Mouse (Mus musculus) thymus, adult 2 months (tissue): ENCODE data around the gene Rin1. TPM values are rescaled to one million over a fixed set of nuclear protein-coding genes. Genes with fewer than 3 reads are reported as not detected.

Source experiments
- DNase-seq: peaks from one replicate; pipeline ENCODE4 v3.0.0; 2021
- H3K27ac ChIP-seq: fragments of 200-500 bp; 2 replicates; pipeline ENCODE4 v1.5.1; 2012; ENCODE audit warnings: low read length, control low read depth; ENCODE audit not compliant: control insufficient read depth, insufficient read depth
- H3K27me3 ChIP-seq: fragments of 200-500 bp; 2 replicates; pipeline ENCODE4 v1.6.1; 2012; ENCODE audit warnings: mild to moderate bottlenecking, low read length, moderate library complexity, mixed read lengths; ENCODE audit not compliant: control insufficient read depth, insufficient read depth
- H3K36me3 ChIP-seq: fragments of 200-500 bp; 2 replicates; pipeline ENCODE4 v1.6.1; 2012; ENCODE audit warnings: mild to moderate bottlenecking, low read length, moderate library complexity; ENCODE audit not compliant: control insufficient read depth, insufficient read depth
- H3K4me1 ChIP-seq: fragments of 200-500 bp; replicated peaks from 2 replicates; pipeline ENCODE4 v1.6.1; 2012; ENCODE audit warnings: low read length; ENCODE audit not compliant: control insufficient read depth, insufficient read depth
- H3K4me3 ChIP-seq: fragments of 200-500 bp; 2 replicates; pipeline ENCODE4 v1.5.1; 2012; ENCODE audit warnings: mild to moderate bottlenecking, low read length, control low read depth, moderate library complexity; ENCODE audit not compliant: control insufficient read depth, insufficient read depth
- CTCF ChIP-seq: fragments of 200-500 bp; IDR thresholded peaks from 2 replicates; pipeline ENCODE4 v1.5.1; 2012; ENCODE audit warnings: mild to moderate bottlenecking, control low read depth, low read length, moderate library complexity, borderline replicate concordance; ENCODE audit not compliant: control insufficient read depth, poor library complexity, insufficient read depth; ENCODE audit errors: extremely low read depth
- POLR2A ChIP-seq: fragments of 200-500 bp; IDR thresholded peaks from 2 replicates; pipeline ENCODE4 v1.6.1; 2012; ENCODE audit warnings: mild to moderate bottlenecking, low read length, control low read depth, moderate library complexity; ENCODE audit not compliant: control insufficient read depth, poor library complexity, insufficient read depth; ENCODE audit errors: extremely low read depth
- WGBS: fragments of 180-500 bp; shearing (Covaris S2); methylation state at CpG from one replicate; pipeline ENCODE4 v1.1.7; 2018; 5-methylcytosine and 5-hydroxymethylcytosine counted together
- polyA plus RNA-seq: library from polyadenylated mRNA; depleted of rRNA; stranded (reverse); fragments of >200 nt; gene quantifications from 2 replicates; pipeline ENCODE4 v1.2.3, GENCODE M21; 2012

The Rin1 gene
- polyA plus RNA-seq, 1 experiment: 7.1 TPM

DNA sequence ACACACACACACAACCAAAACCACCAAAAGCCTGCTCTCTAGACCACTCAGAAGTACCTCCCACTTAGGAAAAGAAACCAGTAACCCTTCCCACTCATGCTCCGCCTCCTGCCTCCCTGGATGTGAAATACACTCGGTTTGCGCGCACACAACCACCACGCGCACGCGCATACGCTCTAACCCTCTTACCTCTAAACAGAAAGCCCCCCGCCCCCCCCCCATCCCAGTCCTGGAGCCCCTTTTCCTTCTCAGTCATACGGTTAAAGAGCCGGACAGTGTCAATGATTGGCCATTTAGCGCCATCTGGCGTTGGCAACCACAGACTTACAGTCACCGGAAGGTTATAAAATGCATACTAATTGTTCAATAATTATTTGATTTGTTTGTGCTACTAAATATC lies 22.7 kb downstream of the Rin1 start:
- no peak overlapping the region for H3K27ac ChIP-seq
- H3K4me1 ChIP-seq: peaks cover 11% of the 10 kb centered on the region
- TF ChIP-seq POLR2A: no peak
- TF ChIP-seq CTCF: no peak
- peak; percentile 29 for DNase-seq
- WGBS: 2% methylated on average over 15 of the region's 15 CpGs
- H3K4me3 ChIP-seq: no peak overlapping the region
- peaks cover 20% of the 10 kb centered on the region for H3K27me3 ChIP-seq
- no peaks in the 10 kb centered on the region for H3K36me3 ChIP-seq

DNA sequence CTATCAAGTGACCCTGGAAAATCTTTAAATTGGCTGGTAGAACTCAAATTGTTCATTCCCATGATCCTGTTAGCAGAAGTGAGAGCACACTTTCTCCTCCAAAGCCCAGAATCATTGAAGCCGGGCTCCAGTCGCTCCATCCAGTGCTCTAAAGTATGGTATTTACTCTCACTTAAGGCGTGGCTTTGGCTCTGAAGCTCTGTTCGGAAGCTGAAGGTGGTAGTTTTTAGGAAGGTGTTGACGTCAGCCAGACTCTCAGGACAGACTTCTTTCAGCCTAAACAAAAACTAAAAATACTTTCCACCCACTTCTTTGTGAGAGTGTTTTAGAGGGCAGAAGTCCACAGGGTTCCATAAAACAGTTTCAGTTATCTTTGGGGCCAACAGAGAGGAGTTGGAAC lies 23.2 kb downstream of the Rin1 start:
- Histone ChIP-seq H3K4me3 (no peak overlapping the region), H3K27ac (no peak overlapping the region), H3K27me3 (peaks cover 16% of the 10 kb centered on the region), H3K36me3 (no peaks in the 10 kb centered on the region), H3K4me1 (peaks cover 11% of the 10 kb centered on the region)
- WGBS: 35% methylated on average over 5 of the region's 5 CpGs
- DNase-seq: no peak
- no peak for TF ChIP-seq CTCF
- no peak for TF ChIP-seq POLR2A

DNA sequence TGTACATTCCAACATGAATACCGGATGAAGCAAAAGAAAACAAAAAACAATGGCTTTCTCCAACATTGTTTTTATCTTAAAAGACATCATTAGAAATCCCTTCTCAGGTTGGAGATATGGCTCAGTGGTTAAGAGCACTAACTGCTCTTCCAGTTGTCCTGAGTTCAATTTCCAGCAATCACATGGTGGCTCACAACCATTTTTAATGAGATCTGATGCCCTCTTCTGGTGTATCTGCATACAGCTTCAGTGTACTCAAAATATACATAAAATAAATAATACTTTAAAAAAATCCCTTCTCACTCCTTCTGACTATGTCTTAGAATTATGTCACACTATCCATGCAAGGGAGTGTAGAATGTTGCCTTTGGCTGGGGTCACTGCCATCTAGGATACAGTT lies 29.0 kb downstream of the Rin1 start:
- no peaks in the 10 kb centered on the region for H3K36me3 ChIP-seq
- H3K27me3 ChIP-seq: peaks cover 6% of the 10 kb centered on the region; the same call in 1 of the 2 replicates
- TF ChIP-seq POLR2A (no peak), CTCF (no peak)
- 91% methylated on average over 1 of the region's 1 CpGs for WGBS
- H3K27ac ChIP-seq: no peak overlapping the region
- H3K4me1 ChIP-seq: no peaks in the 10 kb centered on the region
- H3K4me3 ChIP-seq: no peak overlapping the region
- no peak for DNase-seq

DNA sequence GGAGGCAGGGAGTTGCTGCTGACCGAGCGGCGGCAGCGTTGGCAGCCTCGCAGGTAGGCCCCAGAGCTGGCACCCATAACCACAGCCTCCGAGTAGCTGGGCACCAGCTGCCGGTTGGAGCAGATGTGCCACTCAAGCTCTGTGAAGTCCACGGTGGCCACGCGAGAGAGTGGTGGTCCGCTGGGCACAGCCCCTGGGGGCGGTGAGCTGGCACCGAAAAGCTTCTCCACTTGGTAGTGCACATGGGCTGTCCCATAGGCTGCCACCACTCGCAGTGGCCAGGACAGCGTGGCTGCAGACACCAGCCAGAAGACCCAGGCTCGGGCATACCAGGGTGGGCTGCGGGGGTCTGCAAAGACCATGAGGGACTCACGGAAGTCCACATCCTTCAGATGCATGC lies 31.7 kb downstream of the Rin1 start:
- H3K36me3 ChIP-seq: no peaks in the 10 kb centered on the region
- no peak for DNase-seq
- no peak overlapping the region for H3K27ac ChIP-seq
- TF ChIP-seq CTCF (no peak), POLR2A (no peak)
- no peak overlapping the region for H3K4me3 ChIP-seq
- peaks cover 8% of the 10 kb centered on the region for H3K4me1 ChIP-seq
- H3K27me3 ChIP-seq: peaks cover 15% of the 10 kb centered on the region; the same call in 1 of the 2 replicates
- WGBS: 59% methylated on average over 18 of the region's 18 CpGs

DNA sequence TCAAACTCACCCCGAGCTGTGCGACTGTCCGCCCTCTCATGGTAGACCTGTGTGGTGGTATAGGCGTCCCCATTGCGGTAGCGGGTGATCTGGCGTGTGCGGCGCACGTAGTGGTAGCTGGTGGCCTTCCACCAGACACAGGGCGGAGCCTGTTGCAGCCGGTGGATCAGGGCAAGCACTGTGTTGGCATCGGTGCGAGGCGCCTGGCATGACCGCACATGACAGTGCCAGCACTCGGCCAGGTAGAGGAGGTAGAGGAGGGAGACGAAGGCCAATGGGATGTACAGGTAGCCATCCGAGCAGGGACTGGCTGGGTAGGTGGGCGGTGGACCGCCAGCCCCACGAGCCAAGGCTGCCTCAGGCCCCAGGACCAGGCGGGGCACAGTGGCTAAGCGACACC lies 32.3 kb downstream of the Rin1 start:
- H3K36me3 ChIP-seq: no peaks in the 10 kb centered on the region
- H3K4me1 ChIP-seq: peaks cover 13% of the 10 kb centered on the region
- 70% methylated on average over 24 of the region's 24 CpGs for WGBS
- TF ChIP-seq CTCF: no peak
- TF ChIP-seq POLR2A: no peak
- no peak for DNase-seq
- peaks cover 15% of the 10 kb centered on the region; the same call in 1 of the 2 replicates for H3K27me3 ChIP-seq
- H3K27ac ChIP-seq: no peak overlapping the region
- no peak overlapping the region for H3K4me3 ChIP-seq

DNA sequence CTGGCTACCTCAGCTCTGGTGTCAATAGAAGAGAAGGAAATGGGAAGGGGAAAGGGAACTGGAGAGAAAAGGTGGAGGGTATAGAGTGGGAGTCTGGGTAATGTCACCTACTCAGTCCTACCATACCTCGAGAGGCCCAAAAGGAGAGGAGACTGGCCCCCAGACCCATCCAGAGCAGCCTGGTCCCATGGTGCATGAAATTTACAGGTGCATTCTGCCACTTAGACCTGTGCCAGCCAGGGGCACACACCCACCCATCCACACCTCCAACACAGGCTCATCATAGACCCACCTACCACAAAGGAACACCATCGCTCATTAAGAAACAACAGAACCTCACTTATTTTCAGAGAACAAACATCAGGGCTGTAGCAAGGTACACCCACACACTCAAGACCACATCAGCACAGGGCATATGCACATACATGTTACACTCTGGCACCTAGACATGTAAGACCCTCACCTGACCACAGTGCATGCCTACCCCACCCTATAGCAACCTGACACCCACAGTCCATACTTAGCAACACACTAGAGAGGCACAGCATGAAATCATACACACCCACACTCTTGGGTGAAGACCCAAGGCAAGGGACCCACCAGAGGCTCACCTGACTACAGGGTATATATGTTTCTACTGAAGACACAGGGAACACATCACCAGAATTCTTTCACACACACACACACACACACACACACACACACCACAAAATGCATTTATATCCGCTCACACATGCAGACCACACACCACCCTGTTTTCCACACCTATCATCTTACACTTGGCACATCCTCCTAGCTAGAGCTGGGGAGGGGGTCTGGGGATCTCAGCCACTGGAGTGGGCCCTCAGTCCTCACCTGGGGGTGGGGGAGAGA lies 33.9 kb downstream of the Rin1 start:
- 63% methylated on average over 3 of the region's 3 CpGs for WGBS
- H3K27me3 ChIP-seq: peaks cover 15% of the 10 kb centered on the region; the same call in 1 of the 2 replicates
- TF ChIP-seq CTCF: no peak
- no peak for TF ChIP-seq POLR2A
- no peak for DNase-seq
- H3K4me1 ChIP-seq: peaks cover 21% of the 10 kb centered on the region
- no peak overlapping the region for H3K27ac ChIP-seq
- H3K4me3 ChIP-seq: no peak overlapping the region
- no peaks in the 10 kb centered on the region for H3K36me3 ChIP-seq

DNA sequence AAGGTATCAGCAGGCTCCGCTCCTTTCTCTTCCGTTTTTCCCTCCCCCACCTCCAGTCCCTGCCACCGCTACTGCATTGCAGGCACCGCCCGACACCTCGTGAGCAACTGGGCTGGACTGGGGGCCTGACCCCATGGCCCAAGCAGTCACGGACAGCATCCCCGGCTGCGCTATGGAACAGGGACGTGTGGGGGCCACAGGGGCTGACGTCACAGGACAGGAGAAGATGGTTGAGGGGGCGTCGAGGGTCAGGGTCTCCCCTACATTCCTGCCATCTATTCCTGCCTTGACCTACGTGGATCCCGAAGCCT lies 34.5 kb downstream of the Rin1 start:
- H3K36me3 ChIP-seq: no peaks in the 10 kb centered on the region
- no peak for TF ChIP-seq POLR2A
- H3K4me1 ChIP-seq: peaks cover 23% of the 10 kb centered on the region
- WGBS: 14% methylated on average over 15 of the region's 15 CpGs
- peak overlapping the region; percentile 20 for H3K4me3 ChIP-seq
- H3K27me3 ChIP-seq: peaks cover 15% of the 10 kb centered on the region; the same call in 1 of the 2 replicates
- no peak overlapping the region for H3K27ac ChIP-seq
- DNase-seq: no peak
